In the genomic region with DNA sequence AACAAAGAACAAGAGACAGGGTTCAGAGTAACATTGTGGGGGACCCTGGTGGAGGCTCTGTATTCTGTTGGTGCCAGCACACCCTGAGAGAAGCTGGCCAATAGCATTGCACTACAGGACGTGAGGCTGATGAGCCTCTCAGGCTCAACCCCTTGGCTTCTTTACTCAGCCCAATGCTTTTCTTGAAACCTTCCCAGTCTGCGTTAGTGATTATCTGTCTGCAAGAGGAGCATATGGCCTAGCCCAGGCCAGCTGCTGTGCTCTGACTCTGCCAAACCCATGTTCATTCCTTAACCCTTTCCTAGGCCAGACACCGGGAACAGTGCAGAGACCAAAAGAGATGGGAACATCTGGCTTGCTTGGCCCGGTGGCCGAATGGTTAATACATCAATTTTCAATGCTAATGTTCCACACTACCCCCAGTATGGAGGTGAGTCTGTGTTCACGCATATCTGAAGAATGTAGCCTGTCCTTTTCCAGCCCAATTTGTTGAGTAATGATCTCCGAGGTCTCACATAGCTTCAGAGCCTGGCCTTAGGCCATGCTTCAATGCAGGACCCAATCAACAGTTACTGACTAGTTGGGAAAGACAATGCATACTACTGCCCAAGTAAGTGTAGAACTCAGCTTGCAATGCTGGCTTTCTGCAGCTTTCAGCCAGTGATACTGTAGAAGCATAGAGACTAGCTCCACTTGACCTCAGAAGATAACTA, we compare ENCODE assay signal across 8 mouse cellular contexts.
DNase-seq lines count a peak whose midpoint lies in the region; ATAC-seq and TF ChIP-seq lines count a peak whose summit lies in the region.

No protein-coding gene starts in this region.

- ATAC-seq in intestine, embryonic 15.5 days: peak; percentile 59
- no peak for ATAC-seq in intestine, postnatal 0 days
- ATAC-seq in embryonic facial prominence, embryonic 15.5 days (ENCODE audit: insufficient number of reproducible peaks, low FRiP score, low TSS enrichment, low read depth): peak; percentile 51
- ATAC-seq in midbrain, embryonic 13.5 days: peak; percentile 86
- no peak for ATAC-seq in erythroid progenitor cell, adult 5-6 weeks (replicated peaks; ENCODE audit: low FRiP score, poor library complexity, severe bottlenecking)

- H3K9me3 ChIP-seq in intestine, embryonic 15.5 days: no peaks in the 10 kb centered on the region
- H3K9me3 ChIP-seq in intestine, postnatal 0 days (ENCODE audit: control insufficient read depth): no peaks in the 10 kb centered on the region
- H3K9me3 ChIP-seq in embryonic facial prominence, embryonic 15.5 days (replicated peaks): no peaks in the 10 kb centered on the region
- H3K9me3 ChIP-seq in hindbrain, embryonic 10.5 days: no peaks in the 10 kb centered on the region
- H3K9me3 ChIP-seq in midbrain, embryonic 13.5 days: peaks cover 6% of the 10 kb centered on the region; the same call in 1 of the 2 replicates

- peak; percentile 31 for DNase-seq in hindbrain, embryonic 10.5 days (ENCODE audit: low spot score)
- no peak for DNase-seq in B cell, adult 2 months
- DNase-seq in spleen, adult 18-20 months: no peak

- H3K4me3 ChIP-seq in intestine, embryonic 15.5 days (replicated peaks): no peak overlapping the region
- H3K4me3 ChIP-seq in intestine, postnatal 0 days (ENCODE audit: low read depth, low read length): no peak overlapping the region
- H3K4me3 ChIP-seq in embryonic facial prominence, embryonic 15.5 days (replicated peaks): no peak overlapping the region
- no peak overlapping the region for H3K4me3 ChIP-seq in hindbrain, embryonic 10.5 days
- no peak overlapping the region for H3K4me3 ChIP-seq in midbrain, embryonic 13.5 days (replicated peaks)

- H3K4me2 ChIP-seq in intestine, embryonic 15.5 days (replicated peaks): no peak overlapping the region
- H3K4me2 ChIP-seq in intestine, postnatal 0 days (replicated peaks; ENCODE audit: low read depth): no peak overlapping the region
- H3K4me2 ChIP-seq in embryonic facial prominence, embryonic 15.5 days (replicated peaks): no peak overlapping the region
- H3K4me2 ChIP-seq in midbrain, embryonic 13.5 days (replicated peaks): no peak overlapping the region

- no peak overlapping the region for H3K27ac ChIP-seq in intestine, embryonic 15.5 days
- no peak overlapping the region for H3K27ac ChIP-seq in intestine, postnatal 0 days (ENCODE audit: low read depth, low read length)
- H3K27ac ChIP-seq in embryonic facial prominence, embryonic 15.5 days (replicated peaks): no peak overlapping the region
- no peak overlapping the region for H3K27ac ChIP-seq in hindbrain, embryonic 10.5 days
- H3K27ac ChIP-seq in midbrain, embryonic 13.5 days: 0 out of 2 replicates have a peak overlapping the region, but pooled peaks have one; percentile 35

- no peaks in the 10 kb centered on the region for H3K36me3 ChIP-seq in intestine, embryonic 15.5 days
- no peaks in the 10 kb centered on the region for H3K36me3 ChIP-seq in intestine, postnatal 0 days (ENCODE audit: control insufficient read depth, insufficient read depth)
- no peaks in the 10 kb centered on the region for H3K36me3 ChIP-seq in embryonic facial prominence, embryonic 15.5 days
- no peaks in the 10 kb centered on the region for H3K36me3 ChIP-seq in hindbrain, embryonic 10.5 days
- no peaks in the 10 kb centered on the region for H3K36me3 ChIP-seq in midbrain, embryonic 13.5 days

- no peaks in the 10 kb centered on the region for H3K4me1 ChIP-seq in intestine, embryonic 15.5 days (replicated peaks)
- H3K4me1 ChIP-seq in intestine, postnatal 0 days (replicated peaks; ENCODE audit: control insufficient read depth, insufficient read depth, low read length): no peaks in the 10 kb centered on the region
- no peaks in the 10 kb centered on the region for H3K4me1 ChIP-seq in embryonic facial prominence, embryonic 15.5 days
- 0 out of 2 replicates have a peak, but pooled peaks cover 3% of the 10 kb centered on the region for H3K4me1 ChIP-seq in hindbrain, embryonic 10.5 days (replicated peaks)
- peaks cover 7% of the 10 kb centered on the region; the same call in 1 of the 2 replicates for H3K4me1 ChIP-seq in midbrain, embryonic 13.5 days (replicated peaks)

- TF ChIP-seq CTCF in intestine, postnatal 0 days (IDR thresholded peaks at IDR 0.05; ENCODE audit: low read depth): no peak

- H3K9ac ChIP-seq in intestine, embryonic 15.5 days: no peak overlapping the region
- H3K9ac ChIP-seq in intestine, postnatal 0 days (ENCODE audit: low read depth, low read length): no peak overlapping the region
- no peak overlapping the region for H3K9ac ChIP-seq in embryonic facial prominence, embryonic 15.5 days
- no peak overlapping the region for H3K9ac ChIP-seq in midbrain, embryonic 13.5 days (replicated peaks)

- 57% methylated on average over 7 of the region's 7 CpGs for WGBS in intestine, embryonic 15.5 days
- WGBS in intestine, postnatal 0 days: 62% methylated on average over 7 of the region's 7 CpGs
- WGBS in embryonic facial prominence, embryonic 15.5 days: 57% methylated on average over 7 of the region's 7 CpGs
- 72% methylated on average over 7 of the region's 7 CpGs for WGBS in hindbrain, embryonic 10.5 days
- WGBS in midbrain, embryonic 13.5 days: 64% methylated on average over 7 of the region's 7 CpGs

- no peaks in the 10 kb centered on the region for H3K27me3 ChIP-seq in intestine, embryonic 15.5 days (replicated peaks)
- no peaks in the 10 kb centered on the region for H3K27me3 ChIP-seq in intestine, postnatal 0 days (replicated peaks; ENCODE audit: control insufficient read depth, insufficient read depth, low read length)
- H3K27me3 ChIP-seq in embryonic facial prominence, embryonic 15.5 days: no peaks in the 10 kb centered on the region
- H3K27me3 ChIP-seq in hindbrain, embryonic 10.5 days (ENCODE audit: insufficient read depth, poor library complexity, severe bottlenecking): no peaks in the 10 kb centered on the region
- no peaks in the 10 kb centered on the region for H3K27me3 ChIP-seq in midbrain, embryonic 13.5 days

Comparison
In these comparisons a context has a peak if more than half of its experiments do, and no peak if none do; other contexts are left out.
1. ATAC-seq: peak in intestine, embryonic 15.5 days (single experiment), embryonic facial prominence, embryonic 15.5 days (single experiment) and midbrain, embryonic 13.5 days (single experiment); none in intestine, postnatal 0 days (single experiment) and erythroid progenitor cell, adult 5-6 weeks (single experiment).